Mouse (Mus musculus) C2C12 (cell line): Measurements from ENCODE around the gene Gm42674. TPM values are rescaled to one million over a fixed set of nuclear protein-coding genes. Genes with fewer than 3 reads are reported as not detected.

ENCODE experiments used
- H3K27me3 ChIP-seq: one replicate; pipeline ENCODE4 v1.6.1; 2011; ENCODE audit not compliant: control insufficient read depth, insufficient read depth, insufficient read length
- H3K36me3 ChIP-seq: one replicate; pipeline ENCODE4 v1.6.1; 2011; ENCODE audit not compliant: control insufficient read depth, insufficient read depth
- H3K4me3 ChIP-seq: one replicate; pipeline ENCODE4 v1.5.1; 2011; ENCODE audit warnings: mild to moderate bottlenecking, control low read depth; ENCODE audit not compliant: poor library complexity, insufficient read depth, severe bottlenecking
- H3K79me2 ChIP-seq: one replicate; pipeline ENCODE4 v1.6.1; 2011; ENCODE audit not compliant: control insufficient read depth, insufficient read depth
- H3K79me3 ChIP-seq: one replicate; pipeline ENCODE4 v1.6.1; 2011; ENCODE audit warnings: low read depth, control low read depth
- H3ac ChIP-seq: one replicate; pipeline ENCODE3; 2011; ENCODE audit warnings: low read depth; ENCODE audit not compliant: control insufficient read depth, insufficient read length
- CEBPB ChIP-seq: IDR thresholded peaks from one replicate; pipeline ENCODE4 v1.6.1; 2011; ENCODE audit warnings: low read depth, mild to moderate bottlenecking, control low read depth, moderate library complexity
- CTCF ChIP-seq: IDR thresholded peaks from one replicate; pipeline ENCODE4 v1.5.1; 2011; ENCODE audit not compliant: control insufficient read depth, insufficient read depth, insufficient read length
- FOSL1 ChIP-seq: IDR thresholded peaks from one replicate; pipeline ENCODE4 v1.8.0; 2011; ENCODE audit warnings: mild to moderate bottlenecking, low read length; ENCODE audit not compliant: poor library complexity, insufficient read depth, severe bottlenecking
- MAX ChIP-seq: IDR thresholded peaks from one replicate; pipeline ENCODE4 v1.6.1; 2011; ENCODE audit warnings: mild to moderate bottlenecking, control low read depth
- MYOD1 ChIP-seq: IDR thresholded peaks from one replicate; pipeline ENCODE4 v1.6.1; 2011; ENCODE audit warnings: low read depth; ENCODE audit not compliant: control insufficient read depth, insufficient read length
- MYOG ChIP-seq: IDR thresholded peaks from one replicate; pipeline ENCODE4 v1.6.1; 2011; ENCODE audit not compliant: control insufficient read depth, insufficient read length; ENCODE audit errors: extremely low read depth
- USF1 ChIP-seq: IDR thresholded peaks from one replicate; pipeline ENCODE4 v1.6.1; 2011; ENCODE audit warnings: low read depth, mild to moderate bottlenecking, control low read depth, moderate library complexity
- polyA plus RNA-seq: library from polyadenylated mRNA; unstranded; fragments of >200 nt; fragmentation: generic; extraction: Trizol; gene quantifications from one replicate; pipeline ENCODE4 v1.2.1, GENCODE M21; 2012; ENCODE audit warnings: missing spikeins

Gm42674 gene
- polyA plus RNA-seq, 1 experiment: 1.5 TPM

GRCm38 (mm10) chr3:90589947-90590346 is 11.8 kb upstream of the Gm42674 start, which contains the start of gene S100a2:
S100a2 (plus strand) TSS chr3:90590247.
- Histone ChIP-seq H3ac (no peak within 1 kb of the TSS), H3K27me3 (no peaks in the 10 kb centered on the region), H3K4me3 (no peak within 1 kb of the TSS), H3K79me3 (no peaks in the 10 kb centered on the region), H3K36me3 (no peaks in the 10 kb centered on the region), H3K79me2 (no peaks in the 10 kb centered on the region)
- TF ChIP-seq MYOG (no peak), MAX (no peak), MYOD1 (no peak), CEBPB (no peak), USF1 (no peak)

GRCm38 (mm10) chr3:90594466-90594865 is 7.2 kb upstream of the Gm42674 start:
- Histone ChIP-seq H3K79me2 (no peaks in the 10 kb centered on the region), H3ac (no peak overlapping the region), H3K27me3 (no peaks in the 10 kb centered on the region), H3K36me3 (no peaks in the 10 kb centered on the region), H3K79me3 (no peaks in the 10 kb centered on the region), H3K4me3 (no peak overlapping the region)
- TF ChIP-seq FOSL1: no peak
- TF ChIP-seq USF1: no peak
- TF ChIP-seq MYOG: no peak
- no peak for TF ChIP-seq MYOD1
- no peak for TF ChIP-seq CEBPB
- no peak for TF ChIP-seq MAX
- TF ChIP-seq CTCF: no peak

GRCm38 (mm10) chr3:90595556-90595955 is 6.1 kb upstream of the Gm42674 start:
- H3K79me2 ChIP-seq: no peaks in the 10 kb centered on the region
- no peaks in the 10 kb centered on the region for H3K36me3 ChIP-seq
- no peak overlapping the region for H3ac ChIP-seq
- no peaks in the 10 kb centered on the region for H3K27me3 ChIP-seq
- H3K79me3 ChIP-seq: no peaks in the 10 kb centered on the region
- no peak for TF ChIP-seq MYOD1
- no peak for TF ChIP-seq MAX
- no peak for TF ChIP-seq CTCF
- TF ChIP-seq FOSL1: no peak
- TF ChIP-seq CEBPB: no peak
- TF ChIP-seq USF1: no peak
- no peak for TF ChIP-seq MYOG
- H3K4me3 ChIP-seq: no peak overlapping the region

GRCm38 (mm10) chr3:90596810-90597209 is 4.9 kb upstream of the Gm42674 start:
- Histone ChIP-seq H3K36me3 (no peaks in the 10 kb centered on the region), H3K4me3 (no peak overlapping the region), H3K27me3 (no peaks in the 10 kb centered on the region), H3K79me2 (peaks cover 2% of the 10 kb centered on the region), H3K79me3 (no peaks in the 10 kb centered on the region), H3ac (no peak overlapping the region)
- TF ChIP-seq CEBPB: no peak
- TF ChIP-seq FOSL1: no peak
- no peak for TF ChIP-seq MYOG
- TF ChIP-seq USF1: no peak
- TF ChIP-seq MAX: no peak
- no peak for TF ChIP-seq MYOD1
- no peak for TF ChIP-seq CTCF

GRCm38 (mm10) chr3:90597736-90598135 is 4.0 kb upstream of the Gm42674 start:
- TF ChIP-seq USF1 (no peak), MAX (peak; percentile 18), CTCF (no peak), FOSL1 (peak; percentile 7)
- Histone ChIP-seq H3K79me3 (peaks cover 2% of the 10 kb centered on the region), H3K36me3 (no peaks in the 10 kb centered on the region), H3ac (no peak overlapping the region), H3K79me2 (peaks cover 12% of the 10 kb centered on the region), H3K4me3 (no peak overlapping the region), H3K27me3 (no peaks in the 10 kb centered on the region)

- H3K27me3 ChIP-seq: no peaks in the 10 kb centered on the region
- H3K4me3 ChIP-seq: no peak overlapping the region
- H3ac ChIP-seq: no peak overlapping the region
- peaks cover 6% of the 10 kb centered on the region for H3K79me3 ChIP-seq
- H3K79me2 ChIP-seq: peaks cover 16% of the 10 kb centered on the region
- TF ChIP-seq MYOG: no peak
- TF ChIP-seq MAX: no peak
- TF ChIP-seq USF1: peak; percentile 94
- H3K36me3 ChIP-seq: no peaks in the 10 kb centered on the region
Measured at GRCm38 (mm10) chr3:90598212-90598611, 3.5 kb upstream of the Gm42674 start.
